12 mouse cellular contexts compared by ENCODE assay signal in genomic region chr9:120024171-120024570, GRCm38 (mm10). TPM values are rescaled to one million over a fixed set of nuclear protein-coding genes. Genes with fewer than 3 reads are reported as not detected.
DNase-seq lines count a peak whose midpoint lies in the region; ATAC-seq and TF ChIP-seq lines count a peak whose summit lies in the region.
"Had no signal": no experiment of that assay in that cellular context is flagged by ENCODE, and none has a peak within 500 bp of the region (broad histone marks: within the 10 kb centered on the region; RNA-seq: fewer than 3 reads in every experiment).

No protein-coding gene starts in this region.

- 63% methylated on average over 10 of the region's 10 CpGs for WGBS in hindbrain, postnatal 0 days
- WGBS in hindbrain, embryonic 12.5 days = 83% methylated on average over 10 of the region's 10 CpGs
- 82% methylated on average over 10 of the region's 10 CpGs for WGBS in midbrain, postnatal 0 days

- H3K9ac ChIP-seq in hindbrain, postnatal 0 days (replicated peaks; ENCODE audit: low read length) = no peak overlapping the region
- H3K9ac ChIP-seq in hindbrain, embryonic 12.5 days = no peak overlapping the region
- H3K9ac ChIP-seq in midbrain, postnatal 0 days (replicated peaks; ENCODE audit: low read length, poor library complexity, severe bottlenecking) = no peak overlapping the region
- H3K9ac ChIP-seq: midbrain, embryonic 12.5 days; neural tube, embryonic 12.5 days had no signal

- no peaks in the 10 kb centered on the region for H3K9me3 ChIP-seq in hindbrain, postnatal 0 days (ENCODE audit: low read length)
- H3K9me3 ChIP-seq in hindbrain, embryonic 12.5 days (replicated peaks) = no peaks in the 10 kb centered on the region
- H3K9me3 ChIP-seq in midbrain, postnatal 0 days (ENCODE audit: low read length) = no peaks in the 10 kb centered on the region
- H3K9me3 ChIP-seq: midbrain, embryonic 12.5 days; neural tube, embryonic 12.5 days had no signal

- no peak overlapping the region for H3K4me2 ChIP-seq in hindbrain, postnatal 0 days (ENCODE audit: low read depth, low read length)
- H3K4me2 ChIP-seq in hindbrain, embryonic 12.5 days (replicated peaks) = no peak overlapping the region
- H3K4me2 ChIP-seq in midbrain, postnatal 0 days (ENCODE audit: low read depth, low read length, poor library complexity, severe bottlenecking) = no peak overlapping the region
- H3K4me2 ChIP-seq: midbrain, embryonic 12.5 days; neural tube, embryonic 12.5 days had no signal

- peak; percentile 16 for DNase-seq in hindbrain, postnatal 0 days (ENCODE audit: low spot score)
- DNase-seq in cerebellum, adult 11 months = peak; percentile 91
- DNase-seq in gastrocnemius, postnatal 14 days = peak; percentile 39
- DNase-seq in midbrain, postnatal 0 days (ENCODE audit: low spot score) = no peak
- no peak for DNase-seq in urinary bladder, adult 2 months (ENCODE audit: low spot score)
- DNase-seq in thymus, postnatal 4 days = no peak
- DNase-seq: right cerebral cortex, postnatal 25 days had no signal

- no peak overlapping the region for H3K4me3 ChIP-seq in hindbrain, postnatal 0 days (ENCODE audit: low read length)
- H3K4me3 ChIP-seq in hindbrain, embryonic 12.5 days = no peak overlapping the region
- H3K4me3 ChIP-seq in midbrain, postnatal 0 days (ENCODE audit: low read depth, low read length) = no peak overlapping the region
- H3K4me3 ChIP-seq: midbrain, embryonic 12.5 days; neural tube, embryonic 12.5 days had no signal

- H3K27me3 ChIP-seq in hindbrain, postnatal 0 days (ENCODE audit: insufficient read depth, low read length) = no peaks in the 10 kb centered on the region
- peaks cover 4% of the 10 kb centered on the region; the same call in 1 of the 2 replicates for H3K27me3 ChIP-seq in hindbrain, embryonic 12.5 days
- no peaks in the 10 kb centered on the region for H3K27me3 ChIP-seq in midbrain, postnatal 0 days (ENCODE audit: insufficient read depth, low read length)
- H3K27me3 ChIP-seq: neural tube, embryonic 12.5 days had no signal

- no peaks in the 10 kb centered on the region for H3K4me1 ChIP-seq in hindbrain, postnatal 0 days (ENCODE audit: insufficient read depth, low read length)
- peaks cover 4% of the 10 kb centered on the region; the same call in 1 of the 2 replicates for H3K4me1 ChIP-seq in hindbrain, embryonic 12.5 days
- no peaks in the 10 kb centered on the region for H3K4me1 ChIP-seq in midbrain, postnatal 0 days (ENCODE audit: insufficient read depth, low read length)
- H3K4me1 ChIP-seq: midbrain, embryonic 12.5 days; neural tube, embryonic 12.5 days had no signal

- no peaks in the 10 kb centered on the region for H3K36me3 ChIP-seq in hindbrain, postnatal 0 days (ENCODE audit: insufficient read depth, low read length)
- no peaks in the 10 kb centered on the region for H3K36me3 ChIP-seq in hindbrain, embryonic 12.5 days
- H3K36me3 ChIP-seq in midbrain, postnatal 0 days (ENCODE audit: insufficient read depth, low read length) = no peaks in the 10 kb centered on the region
- H3K36me3 ChIP-seq: midbrain, embryonic 12.5 days; neural tube, embryonic 12.5 days had no signal

- no peak for TF ChIP-seq CTCF in hindbrain, postnatal 0 days (IDR thresholded peaks at IDR 0.05; ENCODE audit: low read depth)
- no peak for TF ChIP-seq CTCF in midbrain, postnatal 0 days (IDR thresholded peaks at IDR 0.05)

- no peak overlapping the region for H3K27ac ChIP-seq in hindbrain, postnatal 0 days
- H3K27ac ChIP-seq in hindbrain, embryonic 12.5 days = no peak overlapping the region
- H3K27ac ChIP-seq in midbrain, postnatal 0 days (ENCODE audit: low read depth, low read length) = no peak overlapping the region
- H3K27ac ChIP-seq: midbrain, embryonic 12.5 days; neural tube, embryonic 12.5 days had no signal

- intact Hi-C loops in gastrocnemius, postnatal 14 days (cut with DNase I; ENCODE audit: low total_unique reads) = no loop called here

- no peak for ATAC-seq in hindbrain, postnatal 0 days
- no peak for ATAC-seq in hindbrain, embryonic 12.5 days (ENCODE audit: low FRiP score)
- 0 out of 2 replicates have a peak, but pooled peaks have one; percentile 14 for ATAC-seq in neutrophil, adult 5-6 weeks (ENCODE audit: extremely low read depth, insufficient number of reproducible peaks, low FRiP score, poor library complexity, severe bottlenecking)
- no peak for ATAC-seq in midbrain, postnatal 0 days (ENCODE audit: low FRiP score)
- ATAC-seq: lung, postnatal 0 days had no signal

RNA-seq across cellular contexts. Expression of gene Xirp1, which starts 0.8 kb away (rescaled TPM):
- total RNA-seq in hindbrain, postnatal 0 days (2014; rRNA removed) = 0.05 and 0.29 TPM in 2 replicates
- polyA plus RNA-seq in hindbrain, postnatal 0 days (2015; fragmentation: Nextera tagmentation; extraction: Ambion mirVana) = 0.19 TPM in 1 of 2 replicates, not detected in the other
- 0.04 and 0.17 TPM in 2 replicates for polyA plus RNA-seq in hindbrain, embryonic 12.5 days (2016; fragmentation: Nextera tagmentation; extraction: Ambion mirVana)
- 100 to 1,000 TPM in 1 of 2 experiments, 10 to 100 TPM in 1; 47.9 to 100 TPM for total RNA-seq in gastrocnemius, postnatal 14 days (2021)
- not detected in 2 replicates for total RNA-seq in neutrophil, adult 5-6 weeks (2017)
- total RNA-seq in midbrain, postnatal 0 days (2014; rRNA removed) = 0.05 TPM in 1 of 2 replicates, not detected in the other
- not detected in 2 replicates for polyA plus RNA-seq in midbrain, postnatal 0 days (2015; fragmentation: Nextera tagmentation; extraction: Ambion mirVana)
- polyA plus RNA-seq in urinary bladder, adult 2 months (2012; rRNA removed) = 0.11 and 0.22 TPM in 2 replicates
- polyA plus RNA-seq: midbrain, embryonic 12.5 days had no signal

RNA-seq across cellular contexts. Expression of gene Csrnp1, which starts 39.7 kb away (rescaled TPM):
- total RNA-seq in hindbrain, postnatal 0 days (2014; rRNA removed) = 4.5 and 17.4 TPM in 2 replicates
- 2.7 and 3.1 TPM in 2 replicates for polyA plus RNA-seq in hindbrain, postnatal 0 days (2015; fragmentation: Nextera tagmentation; extraction: Ambion mirVana)
- polyA plus RNA-seq in hindbrain, embryonic 12.5 days (2016; fragmentation: Nextera tagmentation; extraction: Ambion mirVana) = 2.6 and 2.8 TPM in 2 replicates
- total RNA-seq in gastrocnemius, postnatal 14 days (2021) = 1 to 10 TPM; 1.9 to 2.5 TPM
- total RNA-seq in neutrophil, adult 5-6 weeks (2017) = 105 and 114 TPM in 2 replicates
- total RNA-seq in midbrain, postnatal 0 days (2014; rRNA removed) = 1.7 and 1.9 TPM in 2 replicates
- polyA plus RNA-seq in midbrain, postnatal 0 days (2015; fragmentation: Nextera tagmentation; extraction: Ambion mirVana) = 0.91 and 1.1 TPM in 2 replicates
- polyA plus RNA-seq in urinary bladder, adult 2 months (2012; rRNA removed) = 15.6 and 26.4 TPM in 2 replicates

RNA-seq across cellular contexts. Expression of gene Cx3cr1, which starts 45.5 kb away (rescaled TPM):
- 17.3 and 21.5 TPM in 2 replicates for total RNA-seq in hindbrain, postnatal 0 days (2014; rRNA removed)
- 12.2 and 13.0 TPM in 2 replicates for polyA plus RNA-seq in hindbrain, postnatal 0 days (2015; fragmentation: Nextera tagmentation; extraction: Ambion mirVana)
- polyA plus RNA-seq in hindbrain, embryonic 12.5 days (2016; fragmentation: Nextera tagmentation; extraction: Ambion mirVana) = 7.5 and 8.2 TPM in 2 replicates
- total RNA-seq in gastrocnemius, postnatal 14 days (2021) = 1 to 10 TPM in 1 of 2 experiments, under 1 TPM in 1; 0.91 to 1.9 TPM
- total RNA-seq in neutrophil, adult 5-6 weeks (2017) = 12.9 and 15.5 TPM in 2 replicates
- total RNA-seq in midbrain, postnatal 0 days (2014; rRNA removed) = 12.6 and 19.3 TPM in 2 replicates
- polyA plus RNA-seq in midbrain, postnatal 0 days (2015; fragmentation: Nextera tagmentation; extraction: Ambion mirVana) = 6.8 and 9.0 TPM in 2 replicates
- 2.9 and 3.1 TPM in 2 replicates for polyA plus RNA-seq in urinary bladder, adult 2 months (2012; rRNA removed)

Comparison
In these comparisons a context has a peak if more than half of its experiments do, and no peak if none do; other contexts are left out.
1. DNase-seq: peak in hindbrain, postnatal 0 days (single experiment), cerebellum, adult 11 months (single experiment) and gastrocnemius, postnatal 14 days (single experiment); none in midbrain, postnatal 0 days (single experiment), urinary bladder, adult 2 months (single experiment) and thymus, postnatal 4 days (single experiment).
2. RNA of gene Xirp1, which starts 0.8 kb away (total RNA-seq): 47.9 to 100 TPM in gastrocnemius, postnatal 14 days; 0.05 TPM in midbrain, postnatal 0 days, 0.05 to 0.29 TPM in hindbrain, postnatal 0 days and not detected in neutrophil, adult 5-6 weeks; every median in the first group is over 10 times any median in the second.